Mouse (Mus musculus): Measurements from ENCODE around the gene Dysf. TPM values are rescaled to one million over a fixed set of nuclear protein-coding genes. Genes with fewer than 3 reads are reported as not detected.

The Dysf gene
- total and polyA plus RNA-seq, 3 experiments, result 0.05 to 0.39 (median 0.38) TPM

DNA sequence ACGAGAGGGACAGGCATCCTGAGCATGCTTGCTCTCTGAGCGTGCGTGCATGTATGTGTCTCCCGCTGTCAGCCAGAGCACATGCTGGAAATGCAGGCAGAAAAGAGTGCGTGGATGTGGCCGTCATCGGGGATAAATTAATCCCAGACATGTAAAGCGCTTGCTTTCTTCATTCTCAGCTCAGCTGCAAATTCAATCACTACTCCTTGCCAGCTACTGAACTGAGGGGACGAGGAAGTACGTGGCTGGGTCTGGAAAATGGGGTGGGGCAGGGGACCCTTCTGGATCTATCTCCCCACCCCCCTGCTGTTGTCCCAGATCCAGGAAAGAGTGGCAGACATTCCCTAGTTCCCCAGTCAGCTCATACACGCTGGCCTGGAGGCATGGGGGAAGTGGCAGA is 210.7 kb downstream of the Dysf start:
- H3K79me2 ChIP-seq (replicated peaks; ENCODE audit: control insufficient read depth, extremely low read depth, insufficient read depth, poor library complexity, severe bottlenecking), result no peaks in the 10 kb centered on the region; the same call in 1 of the 2 replicates
- H3K4me3 ChIP-seq (replicated peaks in 1 of 3; ENCODE audit: low read depth in 2 of 3, low read length in 2 of 3, poor library complexity in 1 of 3), result no peak overlapping the region
- TF ChIP-seq IRF4 (IDR thresholded peaks at IDR 0.05; ENCODE audit: low read depth, low read length), result no peak
- no peak for TF ChIP-seq RCOR1 (conservative IDR thresholded peaks at IDR 0.05; ENCODE audit: low read depth, low read length)
- no peak for TF ChIP-seq NRF1 (IDR thresholded peaks at IDR 0.05; ENCODE audit: low read depth, low read length)
- no peak for TF ChIP-seq TCF12 (IDR thresholded peaks at IDR 0.05; ENCODE audit: low read depth, low read length)
- TF ChIP-seq UBTF (IDR thresholded peaks at IDR 0.05; ENCODE audit: low read depth, low read length), result no peak
- TF ChIP-seq KAT2A (IDR thresholded peaks at IDR 0.05; ENCODE audit: insufficient replicate concordance, low read length), result no peak
- no peak for TF ChIP-seq HCFC1 (IDR thresholded peaks at IDR 0.05; ENCODE audit: low read depth, low read length)
- TF ChIP-seq MYC (IDR thresholded peaks at IDR 0.05; ENCODE audit: low read depth, low read length), result no peak
- no peak for TF ChIP-seq USF1 (IDR thresholded peaks at IDR 0.05; ENCODE audit: low read depth, low read length)
- TF ChIP-seq JUND (conservative IDR thresholded peaks at IDR 0.05; ENCODE audit: low read depth, low read length), result no peak
- H3K4me2 ChIP-seq (ENCODE audit: insufficient read depth, low read depth, poor library complexity, severe bottlenecking), result no peak overlapping the region
- in situ Hi-C loops (cut with MboI; ENCODE audit: low pct_ligation_motif_present, low pct_unique_long_range_greater_than_20kb, low sequenced_read_pairs), result no loop called here
- H3K4me1 ChIP-seq (ENCODE audit: control insufficient read depth in 1 of 2, insufficient read depth in 2 of 2), result no peaks in the 10 kb centered on the region
- no peak overlapping the region for H3K27ac ChIP-seq (ENCODE audit: insufficient read depth, low read depth)
- dilution Hi-C loops (cut with MboI; ENCODE audit: extremely low pct_ligation_motif_present, extremely low pct_unique_long_range_greater_than_20kb, low sequenced_read_pairs), result no loop called here
- H3K9me3 ChIP-seq (replicated peaks; ENCODE audit: low read length), result no peaks in the 10 kb centered on the region
- DNase-seq (ENCODE audit: extremely low read depth), result no peak
- no peak overlapping the region for H3K9ac ChIP-seq (ENCODE audit: insufficient read depth, low read depth)
- peaks cover 74% of the 10 kb centered on the region for H3K27me3 ChIP-seq (replicated peaks)
- H3K36me3 ChIP-seq (replicated peaks in 1 of 2; ENCODE audit: control insufficient read depth in 1 of 2, insufficient read depth in 1 of 2, low read length in 1 of 2), result no peaks in the 10 kb centered on the region

DNA sequence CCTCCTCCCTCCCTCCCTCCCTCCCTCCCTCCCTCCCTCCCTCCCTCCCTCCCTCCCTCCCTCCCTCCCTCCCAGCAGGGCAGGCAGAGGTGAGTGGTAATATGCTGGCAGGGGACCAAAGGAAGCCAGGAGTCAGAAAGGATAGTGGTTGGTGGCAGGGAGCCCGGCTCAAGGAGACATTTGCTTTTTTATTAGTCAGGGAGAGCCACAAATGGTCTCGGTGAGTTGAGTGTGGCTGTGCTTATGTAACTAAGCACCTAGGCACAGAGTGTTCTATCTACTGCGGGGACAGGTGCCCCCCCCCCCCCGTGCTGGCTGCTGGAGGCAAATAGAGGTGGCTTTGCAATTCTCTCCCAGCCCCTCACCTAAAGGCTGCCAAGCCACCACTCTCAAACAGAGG is 216.5 kb downstream of the Dysf start:
- in situ Hi-C loops (cut with MboI; ENCODE audit: low pct_ligation_motif_present, low pct_unique_long_range_greater_than_20kb, low sequenced_read_pairs) (no loop called here), dilution Hi-C loops (cut with MboI; ENCODE audit: extremely low pct_ligation_motif_present, extremely low pct_unique_long_range_greater_than_20kb, low sequenced_read_pairs) (no loop called here)
- Histone ChIP-seq H3K27me3 (replicated peaks) (peaks cover 87% of the 10 kb centered on the region), H3K27ac (ENCODE audit: insufficient read depth, low read depth) (no peak overlapping the region), H3K79me2 (replicated peaks; ENCODE audit: control insufficient read depth, extremely low read depth, insufficient read depth, poor library complexity, severe bottlenecking) (no peaks in the 10 kb centered on the region; the same call in 1 of the 2 replicates), H3K4me3 (replicated peaks in 1 of 3; ENCODE audit: low read depth in 2 of 3, low read length in 2 of 3, poor library complexity in 1 of 3) (no peak overlapping the region), H3K36me3 (replicated peaks in 1 of 2; ENCODE audit: control insufficient read depth in 1 of 2, insufficient read depth in 1 of 2, low read length in 1 of 2) (no peaks in the 10 kb centered on the region), H3K9ac (ENCODE audit: insufficient read depth, low read depth) (no peak overlapping the region), H3K4me1 (ENCODE audit: control insufficient read depth in 1 of 2, insufficient read depth in 2 of 2) (no peaks in the 10 kb centered on the region), H3K4me2 (ENCODE audit: insufficient read depth, low read depth, poor library complexity, severe bottlenecking) (no peak overlapping the region), H3K9me3 (replicated peaks; ENCODE audit: low read length) (no peaks in the 10 kb centered on the region)
- TF ChIP-seq SMC3 (IDR thresholded peaks at IDR 0.05; ENCODE audit: low read depth, low read length) (no peak), UBTF (IDR thresholded peaks at IDR 0.05; ENCODE audit: low read depth, low read length) (no peak), ETS1 (conservative IDR thresholded peaks at IDR 0.05; ENCODE audit: low read depth, low read length) (no peak), USF1 (IDR thresholded peaks at IDR 0.05; ENCODE audit: low read depth, low read length) (no peak), MYC (IDR thresholded peaks at IDR 0.05; ENCODE audit: low read depth, low read length) (no peak), ZKSCAN1 (IDR thresholded peaks at IDR 0.05; ENCODE audit: borderline replicate concordance, low read depth, low read length) (no peak), E2F4 (IDR thresholded peaks at IDR 0.05; ENCODE audit: insufficient replicate concordance, low read depth, low read length) (no peak), USF2 (conservative IDR thresholded peaks at IDR 0.05; ENCODE audit: low read depth, low read length) (no peak), CTCF (conservative IDR thresholded peaks at IDR 0.05 in 1 of 2, IDR thresholded peaks at IDR 0.05 in 1 of 2; ENCODE audit: low read depth in 2 of 2, low read length in 2 of 2) (no peak), BHLHE40 (IDR thresholded peaks at IDR 0.05; ENCODE audit: low read depth, low read length) (no peak), RCOR1 (conservative IDR thresholded peaks at IDR 0.05; ENCODE audit: low read depth, low read length) (no peak), NRF1 (IDR thresholded peaks at IDR 0.05; ENCODE audit: low read depth, low read length) (no peak), MAFK (IDR thresholded peaks at IDR 0.05; ENCODE audit: insufficient replicate concordance, low read length) (no peak)
- DNase-seq (ENCODE audit: extremely low read depth), result no peak
